Mouse (Mus musculus): Measurements from ENCODE around the gene Ubald2. TPM values are rescaled to one million over a fixed set of nuclear protein-coding genes. Genes with fewer than 3 reads are reported as not detected.

Ubald2 gene
- polyA plus RNA-seq, 1 experiment from 2014 or later = 44.3 TPM

- 83% methylated on average over 9 of the region's 9 CpGs for WGBS
- Histone ChIP-seq H3K9me3 (no peaks in the 10 kb centered on the region), H3K4me3 (no peak overlapping the region), H3K4me2 (no peak overlapping the region), H3K36me3 (no peaks in the 10 kb centered on the region), H3K9ac (no peak overlapping the region), H3K27ac (replicated peaks) (no peak overlapping the region), H3K27me3 (no peaks in the 10 kb centered on the region), H3K4me1 (replicated peaks) (peaks cover 2% of the 10 kb centered on the region)
- no peak for ATAC-seq (ENCODE audit: low FRiP score, low read depth)
Observed at GRCm38 (mm10) chr11:116429862-116430613, 3.9 kb upstream of the Ubald2 start.

DNA sequence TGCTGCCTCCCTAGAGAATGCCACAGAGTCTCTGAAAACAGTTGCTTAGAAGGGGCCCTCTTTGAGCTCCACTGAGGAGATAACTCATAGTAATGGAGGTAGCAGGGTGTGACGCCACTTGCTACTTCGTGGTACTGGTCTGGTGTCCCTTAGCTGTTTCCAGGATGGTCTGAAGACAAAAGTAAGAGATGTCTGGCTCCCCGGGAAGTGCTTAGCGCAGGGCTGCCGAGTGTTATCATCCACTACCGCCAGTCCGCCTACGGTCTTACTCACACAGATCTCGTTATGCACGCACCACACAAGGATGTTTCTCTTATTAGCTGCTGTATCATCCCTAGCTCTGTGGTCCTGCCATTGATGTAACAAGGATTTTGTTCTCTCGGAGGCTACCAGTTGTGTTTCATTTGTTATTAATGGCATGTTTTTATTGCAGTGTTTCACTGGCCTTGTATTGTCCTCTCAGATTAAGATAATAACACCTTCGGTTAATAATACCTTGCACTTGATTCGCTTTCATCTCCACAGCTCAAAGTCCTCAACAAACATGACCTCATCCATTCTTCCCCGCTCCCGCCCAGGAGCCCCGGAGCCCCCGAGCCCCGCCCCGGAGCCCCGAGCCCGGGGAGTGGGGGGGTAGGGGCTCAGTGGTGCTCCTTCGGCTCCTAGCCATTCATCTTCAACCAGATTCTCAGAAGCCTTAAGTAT lies 3.0 kb upstream of the Ubald2 start:
- 51% methylated on average over 22 of the region's 22 CpGs for WGBS
- no peak overlapping the region for H3K27ac ChIP-seq (replicated peaks)
- no peaks in the 10 kb centered on the region for H3K36me3 ChIP-seq
- no peak overlapping the region for H3K9ac ChIP-seq
- peaks cover 10% of the 10 kb centered on the region for H3K4me1 ChIP-seq (replicated peaks)
- no peak overlapping the region for H3K4me2 ChIP-seq
- H3K4me3 ChIP-seq = no peak overlapping the region
- no peaks in the 10 kb centered on the region for H3K9me3 ChIP-seq
- no peak for ATAC-seq (ENCODE audit: low FRiP score, low read depth)
- H3K27me3 ChIP-seq = no peaks in the 10 kb centered on the region

- H3K9me3 ChIP-seq = no peaks in the 10 kb centered on the region
- ATAC-seq (ENCODE audit: low FRiP score, low read depth) = no peak
- no peak overlapping the region for H3K27ac ChIP-seq (replicated peaks)
- WGBS = 61% methylated on average over 11 of the region's 11 CpGs
- H3K4me3 ChIP-seq = no peak overlapping the region
- H3K4me2 ChIP-seq = no peak overlapping the region
- H3K36me3 ChIP-seq = no peaks in the 10 kb centered on the region
- H3K27me3 ChIP-seq = no peaks in the 10 kb centered on the region
- no peak overlapping the region for H3K9ac ChIP-seq
- peaks cover 17% of the 10 kb centered on the region for H3K4me1 ChIP-seq (replicated peaks)
Observed at GRCm38 (mm10) chr11:116431428-116432077, 2.3 kb upstream of the Ubald2 start.

DNA sequence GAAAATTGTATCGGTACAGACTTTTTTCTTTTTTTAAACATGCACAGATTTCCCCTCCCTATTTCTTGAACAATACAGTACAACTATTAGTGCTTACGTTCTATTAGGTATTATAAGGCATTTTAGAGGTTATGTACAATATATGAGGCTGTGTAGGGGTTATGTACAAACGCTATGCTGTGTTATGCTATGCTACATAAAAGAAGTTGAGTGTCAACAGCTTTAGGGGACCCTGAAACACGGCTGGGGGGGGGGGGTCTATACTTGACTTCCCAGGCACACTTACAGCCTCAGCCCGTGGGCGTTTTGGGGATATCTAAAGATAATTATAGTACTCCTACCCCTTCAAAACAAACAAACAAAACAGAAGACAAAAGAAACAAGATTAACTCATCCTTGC lies 1.8 kb upstream of the Ubald2 start:
- no peak overlapping the region for H3K9ac ChIP-seq
- H3K9me3 ChIP-seq = no peaks in the 10 kb centered on the region
- no peak for ATAC-seq (ENCODE audit: low FRiP score, low read depth)
- H3K4me2 ChIP-seq = no peak overlapping the region
- peaks cover 23% of the 10 kb centered on the region for H3K4me1 ChIP-seq (replicated peaks)
- no peak overlapping the region for H3K4me3 ChIP-seq
- no peak overlapping the region for H3K27ac ChIP-seq (replicated peaks)
- 57% methylated on average over 6 of the region's 6 CpGs for WGBS
- no peaks in the 10 kb centered on the region for H3K36me3 ChIP-seq
- no peaks in the 10 kb centered on the region for H3K27me3 ChIP-seq

GRCm38 (mm10) chr11:116432593-116433355 lies 1.1 kb upstream of the Ubald2 start:
- no peak for ATAC-seq (ENCODE audit: low FRiP score, low read depth)
- WGBS = 64% methylated on average over 8 of the region's 8 CpGs
- H3K4me2 ChIP-seq = no peak overlapping the region
- peaks cover 29% of the 10 kb centered on the region for H3K4me1 ChIP-seq (replicated peaks)
- no peak overlapping the region for H3K27ac ChIP-seq (replicated peaks)
- no peaks in the 10 kb centered on the region for H3K27me3 ChIP-seq
- H3K4me3 ChIP-seq = no peak overlapping the region
- H3K36me3 ChIP-seq = peaks cover 3% of the 10 kb centered on the region; the same call in 1 of the 2 replicates
- H3K9ac ChIP-seq = no peak overlapping the region
- H3K9me3 ChIP-seq = no peaks in the 10 kb centered on the region

DNA sequence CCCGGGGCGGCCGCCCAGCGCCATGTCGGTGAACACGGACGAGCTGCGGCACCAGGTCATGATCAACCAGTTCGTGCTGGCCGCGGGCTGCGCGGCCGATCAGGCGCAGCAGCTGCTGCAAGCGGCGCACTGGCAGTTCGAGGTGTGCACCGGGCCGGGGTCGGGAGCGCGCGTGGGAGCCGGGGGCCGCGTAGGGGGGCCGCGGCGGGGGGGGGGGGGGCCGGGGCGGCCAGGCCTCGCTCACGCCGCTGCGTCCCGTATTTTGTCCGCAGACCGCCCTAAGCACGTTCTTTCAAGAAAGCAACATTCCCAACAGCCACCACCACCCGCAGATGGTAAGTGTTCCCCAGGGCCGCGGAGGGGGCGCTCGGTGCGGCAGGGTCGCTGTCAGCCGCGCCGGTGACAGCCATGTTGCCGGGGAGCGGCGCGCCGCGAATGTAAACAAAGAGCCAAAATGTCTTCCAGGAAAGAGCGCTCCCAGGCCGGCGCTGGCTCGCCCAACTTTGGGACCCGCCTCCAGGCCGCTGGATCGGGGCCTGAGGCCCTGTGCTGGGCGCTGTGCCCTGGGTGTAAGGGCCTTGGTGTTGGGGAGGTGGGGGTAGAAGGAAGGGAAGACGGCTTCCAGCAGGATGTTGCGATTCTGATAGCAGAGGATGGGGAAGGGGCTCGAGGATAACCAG lies 533 bp downstream of the Ubald2 start:
- Histone ChIP-seq H3K27me3 (no peaks in the 10 kb centered on the region), H3K4me3 (peak overlapping the region; percentile 65), H3K36me3 (peaks cover 3% of the 10 kb centered on the region; the same call in 1 of the 2 replicates), H3K9me3 (no peaks in the 10 kb centered on the region), H3K4me1 (replicated peaks) (peaks cover 29% of the 10 kb centered on the region), H3K4me2 (peak overlapping the region; percentile 74), H3K9ac (peak overlapping the region; percentile 65), H3K27ac (replicated peaks) (peak overlapping the region; percentile 89)
- peak; percentile 1; the same call in 1 of the 2 replicates for ATAC-seq (ENCODE audit: low FRiP score, low read depth)
- under 1% methylated on average over 33 of the region's 67 CpGs for WGBS

- H3K4me1 ChIP-seq (replicated peaks) = peaks cover 29% of the 10 kb centered on the region
- H3K4me3 ChIP-seq = peak overlapping the region; percentile 65
- H3K9me3 ChIP-seq = no peaks in the 10 kb centered on the region
- peak overlapping the region; percentile 74 for H3K4me2 ChIP-seq
- H3K36me3 ChIP-seq = peaks cover 3% of the 10 kb centered on the region; the same call in 1 of the 2 replicates
- WGBS = 51% methylated on average over 12 of the region's 12 CpGs
- H3K27me3 ChIP-seq = no peaks in the 10 kb centered on the region
- peak overlapping the region; percentile 65 for H3K9ac ChIP-seq
- H3K27ac ChIP-seq (replicated peaks) = peak overlapping the region; percentile 89
- ATAC-seq (ENCODE audit: low FRiP score, low read depth) = no peak
Observed at GRCm38 (mm10) chr11:116434967-116435752, 1.3 kb downstream of the Ubald2 start.

DNA sequence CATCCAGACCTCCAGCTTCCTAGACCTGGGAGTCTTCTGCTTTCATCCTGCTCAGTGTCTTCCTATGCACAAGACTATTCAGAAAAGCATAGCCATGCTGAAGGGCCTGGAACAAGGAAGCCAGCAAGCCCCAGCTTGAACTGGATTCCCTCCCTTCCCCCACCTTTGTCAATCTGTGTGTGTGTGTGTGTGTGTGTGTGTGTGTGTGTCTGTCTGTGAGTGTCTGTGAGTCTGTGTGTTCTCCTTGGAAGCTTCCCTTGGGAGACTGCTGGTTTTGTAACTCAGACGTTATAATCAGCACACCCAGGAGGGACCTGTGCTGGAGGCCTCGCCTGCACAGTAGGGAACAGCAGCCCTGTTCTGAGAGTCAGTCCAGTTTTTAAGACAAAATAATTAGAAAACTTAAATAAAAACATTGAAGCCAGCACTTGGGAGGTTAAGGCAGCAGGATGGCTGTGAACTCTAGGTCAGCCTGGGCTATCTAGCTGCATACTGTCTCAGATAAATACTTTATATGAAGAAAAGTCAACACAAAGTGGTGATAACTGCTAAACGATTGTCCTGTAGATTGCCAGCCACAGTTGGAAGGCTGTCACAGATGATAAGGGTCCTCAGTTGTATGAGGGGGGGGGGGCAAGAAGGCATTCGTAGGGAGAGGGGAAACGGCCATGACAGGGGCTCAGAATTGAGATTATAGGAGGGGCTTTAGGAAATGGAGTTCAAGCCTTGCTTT lies 2.3 kb downstream of the Ubald2 start:
- Histone ChIP-seq H3K9me3 (no peaks in the 10 kb centered on the region), H3K4me2 (peak overlapping the region; percentile 74), H3K36me3 (peaks cover 3% of the 10 kb centered on the region; the same call in 1 of the 2 replicates), H3K4me1 (replicated peaks) (peaks cover 29% of the 10 kb centered on the region), H3K27ac (replicated peaks) (0 out of 2 replicates have a peak overlapping the region, but pooled peaks have one; percentile 11), H3K27me3 (no peaks in the 10 kb centered on the region), H3K9ac (peak overlapping the region; percentile 65; the same call in 1 of the 2 replicates), H3K4me3 (peak overlapping the region; percentile 65)
- WGBS = 54% methylated on average over 5 of the region's 5 CpGs
- ATAC-seq (ENCODE audit: low FRiP score, low read depth) = no peak

DNA sequence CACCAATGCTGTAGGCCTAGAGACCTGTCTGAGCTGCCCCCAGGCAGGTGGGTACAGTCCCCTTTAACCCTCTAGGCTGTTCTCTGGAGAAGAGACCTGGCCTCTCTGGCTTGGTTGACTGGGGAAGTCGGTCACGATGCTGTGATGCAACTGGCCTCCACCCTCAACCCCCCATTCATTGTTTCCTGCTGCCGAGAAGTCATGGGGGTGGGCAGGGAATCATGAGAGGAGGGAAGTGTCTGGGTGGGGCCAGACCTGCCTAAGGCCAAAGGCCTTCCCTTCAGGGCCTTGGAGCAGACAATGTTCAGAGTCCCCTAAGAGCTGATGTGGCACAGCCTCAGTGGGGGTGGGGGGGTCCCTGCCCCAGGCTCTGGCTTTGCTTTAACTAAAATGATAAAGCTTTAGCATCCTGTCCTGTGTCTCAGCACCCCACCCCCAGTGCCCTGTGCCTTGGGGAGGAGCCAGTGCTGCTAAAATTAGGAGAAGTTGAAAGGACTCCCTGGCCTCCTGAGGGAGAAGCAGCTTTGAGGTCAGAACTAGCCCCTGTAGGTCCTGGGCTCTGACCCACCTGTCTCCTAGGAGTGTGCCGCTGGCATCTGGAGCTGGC lies 2.9 kb downstream of the Ubald2 start:
- Histone ChIP-seq H3K9ac (0 out of 2 replicates have a peak overlapping the region, but pooled peaks have one; percentile 17), H3K4me2 (peak overlapping the region; percentile 74), H3K27me3 (no peaks in the 10 kb centered on the region), H3K4me3 (no peak overlapping the region), H3K27ac (replicated peaks) (no peak overlapping the region), H3K4me1 (replicated peaks) (peaks cover 29% of the 10 kb centered on the region), H3K36me3 (peaks cover 3% of the 10 kb centered on the region; the same call in 1 of the 2 replicates), H3K9me3 (no peaks in the 10 kb centered on the region)
- 60% methylated on average over 4 of the region's 4 CpGs for WGBS
- no peak for ATAC-seq (ENCODE audit: low FRiP score, low read depth)

- 91% methylated on average over 11 of the region's 11 CpGs for WGBS
- H3K36me3 ChIP-seq = peaks cover 3% of the 10 kb centered on the region; the same call in 1 of the 2 replicates
- H3K9ac ChIP-seq = 0 out of 2 replicates have a peak overlapping the region, but pooled peaks have one; percentile 17
- peaks cover 29% of the 10 kb centered on the region for H3K4me1 ChIP-seq (replicated peaks)
- no peaks in the 10 kb centered on the region for H3K27me3 ChIP-seq
- H3K4me3 ChIP-seq = no peak overlapping the region
- no peak for ATAC-seq (ENCODE audit: low FRiP score, low read depth)
- no peak overlapping the region for H3K4me2 ChIP-seq
- H3K27ac ChIP-seq (replicated peaks) = no peak overlapping the region
- no peaks in the 10 kb centered on the region for H3K9me3 ChIP-seq
Observed at GRCm38 (mm10) chr11:116437541-116437940, 3.6 kb downstream of the Ubald2 start.
